Mouse (Mus musculus) lung, postnatal 0 days (tissue): ENCODE results near the gene Lrrc27. TPM values are rescaled to one million over a fixed set of nuclear protein-coding genes. Genes with fewer than 3 reads are reported as not detected.
A peak's percentile ranks its signal among the peaks of the same experiment; 100 is the strongest.

ENCODE experiments used
- ATAC-seq: fragments of 200-750 bp; cut with Nextera tagmentation; 2 replicates; pipeline ENCODE4 v1.8.0; 2017; ENCODE audit warnings: moderate library complexity
- DNase-seq: peaks from one replicate; pipeline ENCODE4 v3.0.0-alpha.2; 2016; ENCODE audit warnings: low spot score
- H3K27ac ChIP-seq: fragments of 300-500 bp; sonication (generic); 2 replicates; pipeline ENCODE4 v1.5.1; 2014; ENCODE audit warnings: antibody characterized with exemption, mild to moderate bottlenecking, low read length, mixed read lengths
- H3K27me3 ChIP-seq: fragments of 300-500 bp; sonication (generic); replicated peaks from 2 replicates; pipeline ENCODE4 v1.6.1; 2014; ENCODE audit warnings: low read length, mixed read lengths; ENCODE audit not compliant: insufficient read depth
- H3K36me3 ChIP-seq: fragments of 300-500 bp; sonication (generic); 2 replicates; pipeline ENCODE4 v1.6.1; 2014; ENCODE audit warnings: low read length, mixed read lengths; ENCODE audit not compliant: insufficient read depth
- H3K4me1 ChIP-seq: fragments of 300-500 bp; sonication (generic); 2 replicates; pipeline ENCODE4 v1.6.1; 2014; ENCODE audit warnings: antibody characterized with exemption, low read depth, low read length, mixed read lengths; ENCODE audit not compliant: insufficient read depth
- H3K4me2 ChIP-seq: fragments of 300-500 bp; sonication (generic); replicated peaks from 2 replicates; pipeline ENCODE4 v1.6.1; 2014; ENCODE audit warnings: low read depth, mild to moderate bottlenecking, low read length, moderate library complexity, mixed read lengths
- H3K4me3 ChIP-seq: fragments of 300-500 bp; sonication (generic); 2 replicates; pipeline ENCODE4 v1.5.1; 2014; ENCODE audit warnings: low read depth, low read length
- H3K9ac ChIP-seq: fragments of 300-500 bp; sonication (generic); replicated peaks from 2 replicates; pipeline ENCODE4 v1.6.1; 2014; ENCODE audit warnings: low read depth, mild to moderate bottlenecking
- H3K9me3 ChIP-seq: fragments of 300-500 bp; sonication (generic); 2 replicates; pipeline ENCODE4 v1.6.1; 2016; ENCODE audit warnings: low read length, mixed read lengths
- CTCF ChIP-seq: IDR thresholded peaks from 2 replicates; pipeline ENCODE4 v1.5.1; 2016; ENCODE audit warnings: antibody characterized with exemption, mild to moderate bottlenecking
- EP300 ChIP-seq: IDR thresholded peaks from 2 replicates; pipeline ENCODE4 v1.6.1; 2016; ENCODE audit warnings: antibody characterized with exemption, mild to moderate bottlenecking, control low read depth
- WGBS: fragments of 180-500 bp; shearing (Covaris S2); extraction: QIAGEN DNeasy Blood & Tissue Kit; methylation state at CpG from one replicate; pipeline ENCODE4 v1.1.7; 2014; 5-methylcytosine and 5-hydroxymethylcytosine counted together
- polyA plus RNA-seq: library from polyadenylated mRNA; unstranded; fragments of >200 nt; fragmentation: Nextera tagmentation; extraction: Ambion mirVana; gene quantifications from 2 replicates; pipeline ENCODE4 v1.2.1, GENCODE M21; 2015

Gene Lrrc27
- polyA plus RNA-seq, 1 experiment from 2014 or later: 2.3 TPM

- no peak overlapping the region for H3K27ac ChIP-seq
- no peaks in the 10 kb centered on the region for H3K9me3 ChIP-seq
- H3K4me3 ChIP-seq: no peak overlapping the region
- H3K4me1 ChIP-seq: no peaks in the 10 kb centered on the region
- 83% methylated on average over 4 of the region's 4 CpGs for WGBS
- H3K27me3 ChIP-seq: peaks cover 9% of the 10 kb centered on the region
- no peak for TF ChIP-seq EP300
- TF ChIP-seq CTCF: no peak
- no peaks in the 10 kb centered on the region for H3K36me3 ChIP-seq
- no peak overlapping the region for H3K9ac ChIP-seq
- no peak overlapping the region for H3K4me2 ChIP-seq
- DNase-seq (no peak), ATAC-seq (no peak)
Measured at GRCm38 (mm10) chr7:139190616-139191015, 22.2 kb upstream of the Lrrc27 start.

- no peaks in the 10 kb centered on the region for H3K36me3 ChIP-seq
- 66% methylated on average over 6 of the region's 6 CpGs for WGBS
- H3K4me3 ChIP-seq: no peak overlapping the region
Measured at GRCm38 (mm10) chr7:139191619-139192018, 21.2 kb upstream of the Lrrc27 start.

GRCm38 (mm10) chr7:139197022-139197421 is 15.8 kb upstream of the Lrrc27 start:
- no peaks in the 10 kb centered on the region for H3K9me3 ChIP-seq
- no peaks in the 10 kb centered on the region for H3K36me3 ChIP-seq
- no peaks in the 10 kb centered on the region for H3K27me3 ChIP-seq
- no peak overlapping the region for H3K4me2 ChIP-seq
- H3K4me1 ChIP-seq: no peaks in the 10 kb centered on the region
- H3K27ac ChIP-seq: no peak overlapping the region
- TF ChIP-seq EP300 (no peak), CTCF (no peak)
- H3K4me3 ChIP-seq: no peak overlapping the region
- ATAC-seq (no peak), DNase-seq (no peak)
- no peak overlapping the region for H3K9ac ChIP-seq
- WGBS: 65% methylated on average over 4 of the region's 4 CpGs

More at GRCm38 (mm10) chr7:139191619-139192018, 21.2 kb upstream of the Lrrc27 start:
- no peak overlapping the region for H3K9ac ChIP-seq
- no peak overlapping the region for H3K4me2 ChIP-seq
- no peak overlapping the region for H3K27ac ChIP-seq
- no peak for TF ChIP-seq EP300
- TF ChIP-seq CTCF: peak; percentile 30
- H3K4me1 ChIP-seq: no peaks in the 10 kb centered on the region
- no peaks in the 10 kb centered on the region for H3K9me3 ChIP-seq
- ATAC-seq (no peak), DNase-seq (no peak)
- H3K27me3 ChIP-seq: peaks cover 3% of the 10 kb centered on the region

- ATAC-seq (peak; percentile 37; the same call in 1 of the 2 replicates), DNase-seq (peak; percentile 83)
- Histone ChIP-seq H3K4me2 (no peak overlapping the region), H3K36me3 (no peaks in the 10 kb centered on the region), H3K27me3 (no peaks in the 10 kb centered on the region), H3K9ac (no peak overlapping the region), H3K9me3 (no peaks in the 10 kb centered on the region), H3K4me1 (no peaks in the 10 kb centered on the region), H3K27ac (no peak overlapping the region), H3K4me3 (no peak overlapping the region)
- TF ChIP-seq EP300: no peak
- TF ChIP-seq CTCF: peak; percentile 88
- WGBS: 24% methylated on average over 7 of the region's 7 CpGs
Measured at GRCm38 (mm10) chr7:139200108-139200507, 12.7 kb upstream of the Lrrc27 start.

- H3K27me3 ChIP-seq: no peaks in the 10 kb centered on the region
- TF ChIP-seq EP300: no peak
- DNase-seq: no peak
- no peak overlapping the region for H3K9ac ChIP-seq
- H3K4me3 ChIP-seq: no peak overlapping the region
- no peaks in the 10 kb centered on the region for H3K36me3 ChIP-seq
- H3K4me2 ChIP-seq: no peak overlapping the region
- no peaks in the 10 kb centered on the region for H3K4me1 ChIP-seq
- 43% methylated on average over 6 of the region's 6 CpGs for WGBS
- ATAC-seq: no peak
- no peak overlapping the region for H3K27ac ChIP-seq
- H3K9me3 ChIP-seq: no peaks in the 10 kb centered on the region
Measured at GRCm38 (mm10) chr7:139201209-139201608, 11.6 kb upstream of the Lrrc27 start.

- WGBS: 12% methylated on average over 7 of the region's 7 CpGs
- Histone ChIP-seq H3K4me2 (no peak overlapping the region), H3K27me3 (no peaks in the 10 kb centered on the region), H3K4me1 (peaks cover 4% of the 10 kb centered on the region; the same call in 1 of the 2 replicates), H3K36me3 (no peaks in the 10 kb centered on the region), H3K9me3 (no peaks in the 10 kb centered on the region), H3K4me3 (no peak overlapping the region), H3K9ac (no peak overlapping the region), H3K27ac (no peak overlapping the region)
- TF ChIP-seq EP300: no peak
- TF ChIP-seq CTCF: peak; percentile 96
- DNase-seq (peak; percentile 89), ATAC-seq (no peak)
Measured at GRCm38 (mm10) chr7:139208023-139208772, 4.6 kb upstream of the Lrrc27 start.

- no peak for TF ChIP-seq EP300
- no peak for TF ChIP-seq CTCF
- ATAC-seq (no peak), DNase-seq (no peak)
- Histone ChIP-seq H3K4me3 (no peak overlapping the region), H3K27me3 (no peaks in the 10 kb centered on the region), H3K9me3 (no peaks in the 10 kb centered on the region), H3K4me1 (peaks cover 8% of the 10 kb centered on the region), H3K4me2 (no peak overlapping the region), H3K36me3 (no peaks in the 10 kb centered on the region), H3K27ac (no peak overlapping the region), H3K9ac (no peak overlapping the region)
- 72% methylated on average over 4 of the region's 4 CpGs for WGBS
Measured at GRCm38 (mm10) chr7:139208773-139209095, 4.1 kb upstream of the Lrrc27 start.
